Mouse (Mus musculus) induced T-regulatory cell, adult 2 months (primary cell): ENCODE data around the gene Mfsd1.
A peak's percentile ranks its signal among the peaks of the same experiment; 100 is the strongest.

Source experiments
- DNase-seq: peaks from one replicate; pipeline ENCODE4 v3.0.0-alpha.2; 2012; ENCODE audit warnings: low read depth

Gene Mfsd1

DNA sequence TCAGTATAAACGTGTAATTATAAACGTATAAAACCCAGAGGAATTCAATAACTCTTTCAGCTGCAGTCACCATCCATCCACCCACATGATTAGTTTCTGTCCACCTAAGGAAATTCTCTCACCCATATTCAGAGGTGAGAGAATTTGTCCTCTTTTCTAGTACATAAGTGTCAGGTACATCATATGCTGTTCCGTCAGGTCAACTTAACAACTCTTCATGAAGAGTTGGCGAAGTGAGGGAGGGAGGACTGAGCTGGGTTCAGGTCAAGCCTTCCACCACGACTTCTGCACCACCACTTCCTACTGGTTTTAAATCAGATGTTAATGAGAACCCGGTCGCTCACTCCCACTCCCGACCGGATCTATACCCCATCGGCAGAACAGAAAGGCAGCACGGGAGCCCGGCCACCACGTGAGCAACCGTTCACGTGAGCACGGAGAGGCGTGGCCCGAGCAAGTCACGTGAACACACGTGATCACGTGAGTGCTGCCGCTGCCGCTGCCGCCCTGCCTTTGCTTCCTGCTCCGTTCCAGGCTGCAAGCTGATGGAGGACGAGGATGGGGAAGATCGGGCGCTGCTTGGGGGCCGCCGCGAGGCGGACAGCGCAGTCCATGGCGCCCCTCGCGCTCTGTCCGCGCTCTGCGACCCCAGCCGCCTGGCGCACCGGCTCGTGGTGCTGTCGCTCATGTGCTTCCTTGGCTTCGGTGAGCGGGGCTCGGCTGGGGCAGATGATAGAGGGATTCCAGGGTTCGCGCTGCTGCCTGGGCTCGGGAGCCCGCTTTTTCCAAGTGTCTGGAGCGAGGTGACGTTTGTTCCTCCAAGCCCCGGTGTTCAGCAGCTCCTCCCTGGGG is at the start of gene Mfsd1:
Gene Mfsd1, plus strand, starts transcription at position 469 of the 852 bp plus-strand sequence.
- peak; percentile 92 for DNase-seq

DNA sequence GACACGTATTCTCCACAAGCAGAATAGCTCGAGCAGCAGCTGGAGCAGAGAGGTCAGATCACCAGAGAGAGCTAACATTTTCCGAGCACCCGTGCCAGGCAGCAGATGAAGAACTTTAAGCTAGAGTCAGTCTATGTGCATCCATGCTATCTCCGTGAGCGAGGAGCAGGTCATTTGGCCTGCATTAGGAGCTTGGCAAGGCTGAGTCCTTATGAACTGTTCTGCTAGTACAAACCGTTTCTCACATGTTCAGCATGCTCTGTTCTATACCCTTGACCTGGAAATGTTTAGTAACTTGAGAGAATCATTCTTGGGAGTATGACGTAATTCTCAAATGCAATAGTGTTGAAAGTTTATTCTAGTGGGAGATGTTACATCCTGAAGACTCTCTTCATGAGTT is 38.9 kb upstream of the Mfsd1 start:
- no peak for DNase-seq

DNA sequence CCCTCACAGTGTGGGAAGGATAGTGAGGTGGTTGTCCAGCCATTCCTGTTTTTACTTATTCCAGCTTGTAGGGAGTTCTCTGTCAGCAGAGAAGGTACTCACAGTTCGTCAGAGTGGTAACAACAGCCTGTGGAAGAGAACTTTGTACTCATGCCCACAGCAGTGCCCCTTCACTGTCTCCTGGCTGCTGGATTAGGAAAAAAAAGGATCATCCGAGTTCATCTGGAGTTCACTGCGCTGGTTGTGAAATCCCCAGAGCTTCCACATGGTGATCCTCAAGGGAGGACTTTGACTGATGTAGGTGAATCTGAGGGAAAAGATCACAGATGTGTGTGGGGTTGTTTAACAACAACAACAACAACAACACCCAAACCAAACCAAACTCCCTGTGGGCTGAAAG is 31.3 kb upstream of the Mfsd1 start:
- DNase-seq = no peak

DNA sequence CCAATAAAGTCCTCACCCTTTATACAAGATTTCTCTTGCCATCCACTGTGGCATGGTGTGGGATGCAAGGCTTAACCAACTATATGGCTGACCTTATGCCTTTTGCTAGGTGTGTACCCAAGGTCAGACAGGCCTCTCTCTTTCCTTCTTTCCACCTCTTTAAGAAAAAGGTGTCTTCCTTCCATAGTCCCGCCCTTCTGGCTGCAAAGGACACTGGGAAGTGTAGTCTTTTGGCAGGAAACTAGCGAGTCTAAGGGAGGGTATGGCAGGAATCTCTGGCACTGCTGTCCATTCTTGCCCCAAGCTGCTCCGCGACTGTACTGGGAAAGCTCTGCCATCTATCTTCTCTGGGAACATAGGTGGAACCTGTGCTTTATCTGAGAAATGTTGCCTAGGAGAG is 29.3 kb upstream of the Mfsd1 start:
- no peak for DNase-seq

DNA sequence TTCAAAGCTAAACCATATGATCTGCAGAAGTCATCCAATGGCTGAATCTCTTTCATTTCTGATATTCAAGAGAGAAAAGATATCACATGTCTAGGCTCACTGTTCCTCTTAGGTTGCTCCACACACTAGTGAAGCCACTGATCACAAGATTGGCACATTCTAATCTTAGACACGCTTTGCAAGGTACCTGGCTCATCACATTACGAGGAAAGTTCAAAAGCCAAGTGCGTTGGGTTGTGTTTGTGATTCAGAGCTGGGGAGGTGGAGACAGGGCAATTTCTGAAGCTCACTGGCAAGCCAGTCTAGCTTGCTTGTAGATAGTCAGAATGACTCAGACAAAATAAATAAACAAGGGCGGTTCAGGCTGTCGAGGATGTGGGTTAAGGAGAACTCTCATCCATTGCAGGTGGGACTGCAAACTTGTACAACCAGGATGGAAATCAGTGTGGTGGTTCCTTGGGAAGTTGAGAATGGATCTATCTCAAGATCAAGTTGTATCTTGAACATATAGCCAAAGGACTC is 28.6 kb upstream of the Mfsd1 start:
- no peak for DNase-seq

DNA sequence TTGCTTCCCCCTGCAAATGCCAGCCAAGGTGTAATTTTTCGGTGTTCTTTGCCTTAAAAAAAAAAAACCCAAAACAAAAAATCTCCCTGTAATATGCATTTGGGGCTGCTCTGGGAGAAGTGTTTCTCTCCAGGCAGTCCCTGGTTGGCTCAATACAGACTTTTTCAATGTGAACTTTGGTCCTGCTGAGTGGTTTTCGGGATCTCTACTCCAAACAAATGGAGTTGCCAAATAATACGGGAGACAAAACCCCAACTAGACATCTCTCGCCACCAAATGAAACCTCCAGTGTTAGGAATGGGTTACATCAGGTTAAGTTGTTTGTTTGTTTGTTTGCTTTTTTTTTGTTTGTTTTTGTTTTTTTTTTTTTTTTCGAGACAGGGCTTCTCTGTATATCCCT is 27.3 kb upstream of the Mfsd1 start:
- DNase-seq = no peak

DNA sequence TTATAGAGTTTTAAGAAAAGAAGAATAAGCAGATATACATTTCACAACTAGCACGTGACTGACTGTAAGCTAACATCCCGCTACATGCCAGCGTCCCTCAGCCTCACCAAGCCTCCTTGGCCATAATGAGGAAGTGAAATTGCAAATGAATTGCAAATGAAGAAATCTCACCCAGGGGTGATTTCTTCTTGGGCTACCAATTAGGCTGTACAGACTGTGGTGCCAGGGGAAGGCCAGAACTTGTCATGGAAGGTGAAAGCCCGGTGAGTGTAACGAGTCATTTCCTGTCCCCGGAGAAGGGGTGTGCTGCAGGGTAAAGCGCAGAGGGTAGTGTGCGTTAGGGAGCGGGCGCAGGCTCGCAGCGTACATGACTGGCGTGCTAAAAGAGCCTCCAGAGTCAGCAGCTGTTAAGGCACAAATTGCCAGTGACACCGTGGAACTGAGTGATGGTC is 25.3 kb upstream of the Mfsd1 start:
- peak; percentile 17 for DNase-seq

DNA sequence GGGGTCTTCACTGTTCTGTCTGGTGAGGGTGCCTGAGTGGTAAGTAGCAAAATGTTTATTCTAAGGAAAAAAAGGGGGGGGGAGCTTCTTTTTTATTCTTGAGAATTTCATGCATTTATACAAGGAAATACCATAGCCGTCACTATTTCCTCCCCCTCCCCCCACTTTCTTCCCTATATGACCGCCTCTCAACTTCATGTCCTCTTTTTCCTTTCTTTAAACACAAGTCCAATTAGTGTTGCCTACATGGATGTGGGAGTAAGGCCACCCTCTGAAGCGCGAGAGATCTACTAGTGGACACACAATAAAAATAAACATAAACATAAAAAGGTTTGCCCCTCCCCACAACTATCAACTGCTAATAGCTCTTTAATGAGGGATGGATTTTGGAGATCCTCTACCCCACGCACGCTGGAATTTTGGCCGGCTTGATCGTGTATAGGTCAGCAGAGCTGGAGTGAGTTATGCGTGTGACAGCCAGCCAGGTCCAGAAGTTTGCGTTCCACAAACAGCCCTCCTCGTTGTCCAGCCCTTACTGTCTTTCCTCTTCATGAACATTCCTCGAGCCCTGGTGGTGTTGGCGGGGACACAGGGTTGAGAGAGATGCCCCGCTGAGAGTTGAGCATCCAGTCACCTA is 24.7 kb upstream of the Mfsd1 start:
- no peak for DNase-seq

DNA sequence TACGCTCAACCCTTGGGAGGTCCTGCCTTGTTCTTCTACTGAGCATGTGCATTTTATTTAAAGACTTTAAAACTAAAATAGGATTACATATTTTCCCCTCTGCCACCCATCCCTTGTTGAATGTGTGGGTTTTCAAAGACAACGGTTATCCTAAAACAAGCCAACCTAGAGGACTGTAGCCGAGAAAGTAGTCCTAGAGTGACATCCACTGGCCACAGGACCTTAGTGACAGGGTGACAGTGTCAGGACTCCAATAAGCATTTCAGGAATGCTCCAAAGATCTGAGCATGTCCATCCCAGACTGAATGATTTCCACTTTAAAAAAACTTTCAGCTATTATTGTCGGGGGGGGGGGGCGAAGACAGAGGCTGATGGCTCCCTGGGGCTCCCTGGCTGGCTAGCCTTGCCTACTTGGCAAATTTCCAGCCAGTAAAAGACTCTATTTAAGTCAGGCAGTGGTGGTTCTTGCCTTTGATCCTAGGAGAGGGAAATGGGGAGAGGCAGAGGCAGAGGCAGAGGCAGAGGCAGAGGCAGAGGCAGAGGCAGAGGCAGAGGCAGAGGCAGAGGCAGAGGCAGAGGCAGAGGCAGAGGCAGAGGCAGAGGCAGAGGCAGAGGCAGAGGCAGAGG is 17.7 kb upstream of the Mfsd1 start:
- DNase-seq = no peak

DNA sequence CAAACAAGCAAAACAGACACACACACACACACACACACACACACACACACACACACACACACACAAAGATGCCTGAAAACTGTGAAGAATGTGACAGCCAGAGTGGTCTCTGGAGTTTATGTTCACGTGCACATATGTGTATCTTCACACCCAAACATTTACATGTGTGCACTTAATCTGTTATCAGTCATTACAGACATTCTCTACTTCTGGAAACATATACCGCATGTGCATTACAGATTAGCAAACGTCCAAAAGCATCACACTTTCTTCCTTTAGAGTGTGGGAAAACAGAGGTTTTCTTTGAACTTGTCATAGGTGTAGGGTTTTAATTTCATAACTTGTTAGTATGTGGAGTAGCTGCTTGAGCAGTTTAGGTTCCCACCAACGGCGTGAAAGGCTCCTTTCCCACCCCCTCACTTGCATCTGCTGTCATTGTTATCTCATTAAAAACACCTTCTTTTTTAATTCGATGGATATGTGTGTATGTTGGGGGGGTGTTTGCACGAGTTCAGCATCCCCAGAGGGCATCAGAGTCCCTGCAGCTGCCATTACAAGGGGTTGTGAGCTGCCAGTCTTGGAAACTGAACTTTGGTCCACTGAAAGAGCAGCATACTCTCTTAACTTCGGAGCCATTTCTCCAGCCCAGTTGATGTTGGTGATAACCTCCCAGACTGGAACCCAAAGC is 16.9 kb upstream of the Mfsd1 start:
- no peak for DNase-seq

DNA sequence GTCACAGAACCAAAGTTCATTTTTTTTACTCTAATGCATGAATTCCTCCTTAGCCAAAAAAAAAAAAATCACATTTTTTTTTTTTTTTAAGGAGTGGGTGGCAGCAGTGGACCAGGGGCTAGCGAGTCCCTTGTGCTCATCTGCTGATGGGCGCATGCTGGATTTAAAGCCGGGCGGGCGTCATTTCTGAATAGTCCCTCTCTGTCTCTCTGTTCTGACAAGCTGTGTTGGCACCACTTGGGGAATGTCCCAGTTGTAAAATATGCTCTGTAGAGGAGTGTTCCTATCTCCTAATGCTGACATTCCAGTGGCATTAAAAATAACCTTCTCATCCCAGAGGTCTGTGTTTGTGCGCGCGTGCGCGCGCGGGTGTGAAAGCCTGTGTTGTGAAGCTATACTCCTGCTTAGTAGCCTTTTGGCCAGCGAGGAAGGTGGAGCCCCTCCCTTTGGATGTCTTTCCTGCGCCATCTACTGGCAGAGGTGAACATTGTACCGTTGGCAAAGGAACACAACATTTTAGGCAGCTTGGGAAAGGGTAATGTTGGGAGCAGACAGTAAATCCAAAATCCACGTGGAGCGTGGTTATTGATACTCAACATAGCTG is 14.4 kb upstream of the Mfsd1 start:
- peak; percentile 69 for DNase-seq

DNA sequence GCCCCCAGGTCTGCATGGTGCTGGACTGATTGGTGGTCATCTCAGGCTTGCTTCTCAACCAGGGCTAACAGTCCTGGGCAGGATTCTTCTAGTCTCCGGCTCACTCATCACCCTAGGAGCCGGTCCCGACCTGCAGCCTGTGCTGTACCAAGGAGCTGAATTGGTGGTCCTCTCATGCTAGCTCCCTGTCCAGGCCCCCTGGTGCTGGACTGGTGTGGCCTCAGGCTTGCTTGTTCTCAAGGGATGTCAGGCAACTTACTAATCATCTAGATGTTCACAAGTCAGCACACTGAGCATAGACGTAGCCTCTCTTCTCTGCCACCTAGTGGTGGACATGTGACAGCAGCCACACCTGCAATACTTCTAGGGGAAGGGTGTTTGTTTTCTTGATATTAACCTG is 9.6 kb upstream of the Mfsd1 start:
- peak; percentile 62 for DNase-seq

DNA sequence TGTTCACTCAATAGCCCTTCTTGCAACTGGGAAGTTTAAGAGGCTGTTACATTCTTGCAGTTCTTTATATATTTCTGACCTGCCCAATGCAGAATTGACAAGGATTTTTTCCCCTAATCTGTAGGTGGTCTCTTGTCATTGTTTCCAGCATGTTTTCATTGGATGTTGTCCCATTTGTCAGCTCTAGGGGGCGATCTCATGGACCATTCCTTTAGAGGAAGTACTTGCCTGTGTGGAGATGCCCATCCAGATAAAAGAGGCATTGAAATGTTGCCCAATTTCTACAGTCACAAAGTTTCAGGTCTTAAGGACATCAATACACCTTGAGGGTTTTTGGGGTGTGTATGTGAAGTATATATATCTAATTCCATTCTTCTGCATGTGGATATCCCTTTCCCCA is 9.0 kb upstream of the Mfsd1 start:
- peak; percentile 34 for DNase-seq

DNA sequence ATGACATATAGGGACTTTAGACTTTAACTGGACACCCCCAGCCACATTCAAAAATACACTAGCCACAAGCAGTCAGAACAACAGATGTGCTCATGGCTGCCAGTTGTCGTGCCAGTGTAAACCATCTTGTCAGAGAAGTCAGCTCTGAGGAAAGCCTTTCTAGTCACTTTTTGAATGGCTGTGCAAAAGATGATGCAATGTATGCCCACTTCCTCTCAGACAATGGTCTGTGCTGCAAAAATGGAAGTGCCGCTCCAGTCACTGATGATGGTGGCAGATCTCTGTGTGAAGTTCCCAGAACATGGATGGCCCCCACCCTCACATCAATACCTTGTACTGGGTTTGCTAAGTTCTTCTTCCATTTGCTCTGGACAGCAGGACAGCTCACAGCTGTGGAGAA is 6.3 kb upstream of the Mfsd1 start:
- no peak for DNase-seq

DNA sequence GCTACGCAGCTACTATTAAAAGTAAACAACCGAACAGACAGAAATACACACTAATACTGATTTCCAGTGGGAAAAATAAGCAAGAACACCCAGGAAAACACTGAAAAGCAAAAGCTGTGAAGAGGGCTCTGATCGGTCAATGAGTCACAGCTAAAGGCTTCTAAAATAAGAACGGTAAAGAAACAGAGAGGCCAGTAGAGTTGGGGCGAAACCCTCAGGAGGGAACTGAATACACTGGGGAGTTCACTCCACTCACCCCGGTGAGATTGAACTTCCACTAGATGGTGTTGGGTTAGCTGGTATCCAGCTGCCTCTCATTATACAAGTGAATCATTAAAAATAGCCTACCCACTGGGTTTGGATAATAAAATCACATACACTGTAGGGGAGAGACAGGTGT is 5.8 kb upstream of the Mfsd1 start:
- DNase-seq = no peak

DNA sequence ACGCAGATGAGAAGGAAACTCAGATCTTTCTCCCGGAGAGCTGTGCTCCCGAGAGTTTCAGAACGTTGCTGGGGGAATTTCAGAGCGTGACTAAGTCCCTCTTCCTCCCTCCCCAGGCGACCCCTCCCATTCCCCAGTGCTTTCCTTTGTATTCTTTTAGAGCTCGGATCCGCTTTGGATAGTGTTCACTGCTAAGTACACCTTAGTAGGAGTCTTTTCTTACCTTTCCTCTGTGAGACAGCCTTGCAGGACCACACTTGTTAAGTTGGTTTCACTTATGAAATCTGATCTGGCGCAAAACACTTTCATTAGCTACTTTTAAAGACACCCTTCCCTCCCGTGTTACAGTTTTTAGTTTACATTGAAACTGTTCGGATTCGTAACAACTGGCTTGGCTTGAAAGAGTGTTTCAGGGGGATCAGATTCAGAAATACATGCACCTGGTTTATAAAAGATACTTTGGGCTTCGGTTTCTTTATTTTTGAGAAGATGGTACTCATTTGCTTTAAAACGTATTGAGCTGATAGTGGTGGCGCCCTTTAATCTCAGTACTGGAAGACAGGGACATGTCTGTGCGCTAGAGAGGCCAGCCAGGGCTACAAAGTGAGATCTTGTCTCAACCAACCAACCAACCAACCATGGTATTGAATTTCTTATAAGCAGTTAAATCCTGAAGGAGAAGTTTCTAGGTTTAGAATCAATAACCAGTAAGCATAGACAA is 744 bp downstream of the Mfsd1 start:
- DNase-seq = peak; percentile 43

DNA sequence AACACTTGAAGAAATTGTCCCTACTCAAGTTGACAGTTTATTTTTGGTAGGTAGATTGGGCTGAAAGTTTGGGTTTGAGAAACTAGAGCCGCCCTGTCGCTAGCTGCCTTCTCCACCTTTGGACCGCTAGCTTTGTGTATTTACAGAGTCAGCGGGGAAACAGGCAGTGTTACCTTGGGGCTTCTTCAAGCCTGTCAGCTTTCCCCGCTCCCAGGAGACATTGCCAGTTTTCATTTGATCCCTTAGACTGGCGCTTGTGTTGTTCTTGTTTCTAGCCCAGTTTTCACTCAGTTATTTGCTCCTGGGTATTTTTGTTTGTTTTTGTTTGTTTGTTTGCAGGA is 1.3 kb downstream of the Mfsd1 start:
- no peak for DNase-seq

DNA sequence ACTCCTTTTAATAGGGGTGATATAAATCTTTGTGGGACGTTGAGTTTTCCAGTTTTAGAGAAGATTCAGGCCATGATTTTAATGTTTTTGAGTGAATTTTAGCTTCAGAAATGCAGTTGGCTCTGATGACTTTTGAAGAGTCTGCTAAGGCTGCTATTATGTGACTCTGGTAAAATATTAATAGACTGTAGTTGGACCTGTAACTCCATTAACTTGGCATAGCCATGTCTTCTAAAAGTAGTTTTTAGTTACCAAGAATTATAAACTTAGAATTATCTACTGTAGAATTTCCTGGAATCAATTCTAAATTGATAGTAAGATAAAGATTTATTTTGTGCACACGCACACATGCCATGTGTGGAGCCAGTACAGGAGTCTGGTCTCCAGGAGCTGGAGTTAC is 4.0 kb downstream of the Mfsd1 start:
- no peak for DNase-seq

DNA sequence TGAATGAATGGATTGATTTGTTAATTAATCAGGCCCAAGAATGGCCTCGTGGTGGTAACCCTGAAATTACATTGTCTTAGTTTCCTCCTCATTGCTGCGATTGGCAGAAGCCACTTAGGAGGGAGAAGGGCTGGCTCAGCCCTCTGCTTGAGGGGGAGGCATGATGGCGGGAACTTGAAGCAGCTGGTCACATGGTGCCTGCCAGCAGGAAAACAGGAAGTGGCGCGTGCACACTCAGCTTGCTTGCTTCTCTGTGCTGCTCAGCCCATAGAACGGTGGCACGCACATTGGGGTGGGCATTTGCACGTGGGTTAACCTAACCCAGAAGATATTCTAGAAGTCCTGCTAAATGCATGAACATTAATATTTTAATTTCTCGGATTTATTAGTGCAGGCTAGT is 4.9 kb downstream of the Mfsd1 start:
- DNase-seq = no peak

DNA sequence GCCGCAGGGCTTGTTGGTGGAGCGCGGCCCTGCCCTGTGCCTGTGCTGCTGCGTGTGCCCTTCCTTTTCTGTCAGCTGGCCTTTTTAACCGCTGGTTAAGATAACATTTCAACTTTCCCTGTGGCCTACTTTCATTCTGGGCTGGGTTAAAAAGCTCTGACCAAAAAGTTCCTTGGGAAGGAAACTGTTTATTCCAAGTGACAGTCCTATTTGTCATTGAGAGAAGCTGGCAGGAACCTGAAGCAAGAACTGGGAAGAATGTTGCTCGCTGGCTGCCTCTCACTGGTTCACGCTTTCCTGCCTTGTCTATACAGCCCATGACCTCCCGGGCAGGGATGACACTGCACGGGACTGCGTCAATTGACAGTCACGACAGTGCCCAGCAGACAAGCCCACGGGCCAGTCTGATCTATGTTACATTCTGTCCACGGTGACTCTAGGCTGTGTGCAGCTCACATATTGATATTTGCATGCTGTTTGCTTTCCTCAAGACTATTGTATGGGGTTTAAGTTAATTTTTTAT is 19.1 kb downstream of the Mfsd1 start:
- DNase-seq = no peak

DNA sequence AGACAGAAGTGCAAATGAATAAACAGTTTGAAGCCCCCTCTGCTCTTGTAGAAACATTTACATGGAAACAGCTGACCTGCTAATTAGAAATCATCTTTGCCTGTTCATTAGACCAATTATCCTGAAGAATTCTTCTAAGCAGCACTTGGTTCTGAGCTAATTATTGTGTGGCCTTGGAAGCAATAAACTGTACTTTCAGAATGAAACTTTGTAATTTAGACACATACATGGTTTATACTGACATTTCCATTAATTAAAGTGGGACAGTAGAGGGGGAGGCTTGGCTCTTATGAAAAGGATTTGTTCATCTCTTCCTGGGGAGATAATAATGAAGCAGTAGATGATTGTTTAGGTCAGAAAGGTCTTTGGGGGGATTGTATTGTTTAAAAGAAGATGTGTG is 35.7 kb downstream of the Mfsd1 start:
- DNase-seq = no peak
